Mouse (Mus musculus) heart, embryonic 11.5 days (tissue): ENCODE results near the gene Cnbd2. TPM values are rescaled to one million over a fixed set of nuclear protein-coding genes. Genes with fewer than 3 reads are reported as not detected.

Experiments used
- ATAC-seq: fragments of 200-750 bp; cut with Nextera tagmentation; replicated peaks from 2 replicates; pipeline ENCODE4 v1.8.0; 2017; ENCODE audit warnings: moderate library complexity; ENCODE audit not compliant: insufficient number of reproducible peaks, low FRiP score, low TSS enrichment
- H3K27ac ChIP-seq: fragments of 300-500 bp; sonication (generic); 2 replicates; pipeline ENCODE4 v1.5.1; 2014; ENCODE audit warnings: mild to moderate bottlenecking, low read depth, low read length
- H3K27me3 ChIP-seq: fragments of 300-500 bp; sonication (generic); 2 replicates; pipeline ENCODE4 v1.6.1; 2014; ENCODE audit warnings: mild to moderate bottlenecking, low read length, mixed read lengths; ENCODE audit not compliant: control insufficient read depth, insufficient read depth
- H3K36me3 ChIP-seq: fragments of 300-500 bp; sonication (generic); 2 replicates; pipeline ENCODE4 v1.6.1; 2014; ENCODE audit warnings: mild to moderate bottlenecking, low read length, moderate library complexity, mixed read lengths; ENCODE audit not compliant: control insufficient read depth, insufficient read depth
- H3K4me1 ChIP-seq: fragments of 300-500 bp; sonication (generic); 2 replicates; pipeline ENCODE4 v1.6.1; 2014; ENCODE audit warnings: low read length; ENCODE audit not compliant: control insufficient read depth, insufficient read depth
- H3K4me2 ChIP-seq: fragments of 300-500 bp; sonication (generic); 2 replicates; pipeline ENCODE4 v1.6.1; 2014; ENCODE audit warnings: mild to moderate bottlenecking, moderate library complexity
- H3K4me3 ChIP-seq: fragments of 300-500 bp; sonication (generic); 2 replicates; pipeline ENCODE4 v1.5.1; 2014; ENCODE audit warnings: low read depth, low read length
- H3K9ac ChIP-seq: fragments of 300-500 bp; sonication (generic); 2 replicates; pipeline ENCODE4 v1.6.1; 2014; ENCODE audit warnings: mild to moderate bottlenecking, low read depth, low read length, moderate library complexity
- H3K9me3 ChIP-seq: fragments of 300-500 bp; sonication (generic); replicated peaks from 2 replicates; pipeline ENCODE4 v1.6.1; 2016; ENCODE audit warnings: low read length; ENCODE audit not compliant: control insufficient read depth
- WGBS: fragments of 180-500 bp; shearing (Covaris S2); extraction: QIAGEN DNeasy Blood & Tissue Kit; methylation state at CpG from one replicate; pipeline ENCODE4 v1.1.7; 2014; ENCODE audit not compliant: insufficient replicate concordance; 5-methylcytosine and 5-hydroxymethylcytosine counted together
- polyA plus RNA-seq: library from polyadenylated mRNA; unstranded; fragments of >200 nt; fragmentation: Nextera tagmentation; extraction: Ambion mirVana; gene quantifications from 2 replicates; pipeline ENCODE4 v1.2.1, GENCODE M21; 2014

Gene Cnbd2
- polyA plus RNA-seq, 1 experiment from 2014 or later = 2.3 TPM

DNA sequence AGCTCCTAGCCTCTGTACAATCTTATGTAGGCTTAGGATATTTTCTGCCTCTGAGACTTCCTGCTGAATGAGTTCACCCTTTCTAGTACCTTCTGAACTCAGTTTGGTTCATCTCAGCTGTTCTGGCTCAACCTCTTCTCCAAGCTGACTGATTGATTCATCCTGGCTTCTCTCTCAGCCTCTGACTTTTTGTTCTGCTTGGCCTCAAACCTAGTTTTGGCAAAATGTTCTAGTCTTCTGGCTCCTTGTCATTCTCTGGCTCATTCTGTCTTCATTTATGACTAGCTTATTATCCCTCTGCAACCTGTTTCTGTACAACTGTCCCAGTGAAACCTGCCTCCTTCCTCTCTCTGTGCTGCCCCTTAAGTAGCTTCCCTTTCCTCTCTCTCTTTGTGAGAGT lies 6.4 kb downstream of the Cnbd2 start:
- Histone ChIP-seq H3K4me1 (no peaks in the 10 kb centered on the region), H3K9me3 (no peaks in the 10 kb centered on the region), H3K27me3 (no peaks in the 10 kb centered on the region), H3K27ac (no peak overlapping the region), H3K9ac (no peak overlapping the region), H3K36me3 (no peaks in the 10 kb centered on the region), H3K4me3 (no peak overlapping the region), H3K4me2 (no peak overlapping the region)
- no peak for ATAC-seq

DNA sequence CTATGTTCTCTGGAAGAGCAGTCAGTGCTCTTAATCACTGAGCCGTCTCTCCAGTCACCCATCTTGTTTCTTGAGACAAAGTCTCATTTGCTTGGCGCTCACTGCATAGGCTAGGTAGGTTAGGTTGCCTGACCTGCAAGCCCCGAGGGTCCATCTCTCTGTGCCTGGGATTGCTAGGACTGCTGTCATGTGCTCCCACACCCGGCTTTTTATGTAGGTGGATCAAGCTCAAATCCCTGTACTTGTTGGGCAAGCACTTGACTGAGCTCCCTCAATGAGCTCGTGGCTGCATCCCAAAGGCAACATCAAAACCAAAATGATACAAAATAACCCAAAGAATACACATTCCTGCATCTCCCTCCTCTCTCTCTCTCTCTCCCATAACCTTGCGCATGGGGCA lies 9.4 kb downstream of the Cnbd2 start:
- no peak for ATAC-seq
- no peak overlapping the region for H3K4me2 ChIP-seq
- WGBS = 86% methylated on average over 6 of the region's 6 CpGs

DNA sequence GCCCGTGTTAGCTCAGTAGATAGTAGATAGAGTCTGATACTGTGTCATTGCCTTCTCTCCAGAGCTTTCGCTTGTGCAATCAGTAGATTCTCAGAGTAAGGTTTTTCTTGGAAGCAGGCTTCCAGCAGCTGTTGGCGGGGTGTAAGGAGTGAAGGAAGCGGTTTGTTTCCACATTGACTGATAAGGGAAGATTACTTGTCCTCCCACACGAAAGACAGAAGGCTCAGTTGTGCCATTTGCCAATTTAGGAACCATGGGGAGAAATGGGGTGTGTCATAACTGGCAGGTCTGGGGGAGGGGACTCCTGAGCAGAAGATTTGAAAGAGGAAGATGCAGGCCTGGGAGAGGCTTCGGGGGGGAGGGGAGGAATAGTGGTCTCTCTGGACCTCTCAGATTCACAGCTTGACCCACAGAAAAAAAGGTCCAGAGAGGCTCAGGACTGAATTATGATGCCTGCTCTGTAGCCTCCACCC lies 12.1 kb downstream of the Cnbd2 start:
- Histone ChIP-seq H3K36me3 (no peaks in the 10 kb centered on the region), H3K9ac (peak overlapping the region; percentile 28; the same call in 1 of the 2 replicates), H3K4me3 (no peak overlapping the region), H3K9me3 (no peaks in the 10 kb centered on the region), H3K27me3 (no peaks in the 10 kb centered on the region), H3K4me2 (peak overlapping the region; percentile 45), H3K4me1 (peaks cover 11% of the 10 kb centered on the region), H3K27ac (peak overlapping the region; percentile 62)
- ATAC-seq = peak; percentile 52; the same call in 1 of the 2 replicates
- WGBS = 13% methylated on average over 6 of the region's 6 CpGs

More for the DNA sequence above, 9.4 kb downstream of the Cnbd2 start:
- Histone ChIP-seq H3K27me3 (no peaks in the 10 kb centered on the region), H3K9me3 (no peaks in the 10 kb centered on the region), H3K9ac (no peak overlapping the region), H3K27ac (no peak overlapping the region), H3K4me1 (peaks cover 11% of the 10 kb centered on the region), H3K36me3 (no peaks in the 10 kb centered on the region), H3K4me3 (no peak overlapping the region)

DNA sequence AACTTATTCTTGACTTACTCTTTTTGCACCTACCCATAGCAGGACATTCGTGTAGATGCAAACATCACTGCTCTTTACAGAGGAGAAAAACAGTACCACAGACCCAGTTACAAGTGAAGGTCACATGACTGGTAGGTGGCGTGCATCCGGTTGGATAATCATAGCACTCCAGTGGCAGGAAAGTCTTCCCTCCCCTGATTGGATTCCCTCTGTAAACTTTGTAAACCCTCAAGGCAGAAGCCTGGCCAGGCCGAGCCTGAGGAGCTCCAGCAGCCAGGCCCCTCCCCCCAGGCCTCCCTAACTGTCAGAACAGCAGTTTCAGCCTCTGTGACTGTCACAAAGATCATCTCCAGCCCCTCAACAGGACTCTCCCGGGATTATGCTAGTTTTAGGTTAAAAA lies 12.6 kb downstream of the Cnbd2 start:
- WGBS = 17% methylated on average over 5 of the region's 5 CpGs
- Histone ChIP-seq H3K27ac (peak overlapping the region; percentile 62), H3K9ac (peak overlapping the region; percentile 28; the same call in 1 of the 2 replicates), H3K4me3 (no peak overlapping the region), H3K9me3 (no peaks in the 10 kb centered on the region), H3K4me1 (peaks cover 11% of the 10 kb centered on the region), H3K4me2 (peak overlapping the region; percentile 45), H3K27me3 (no peaks in the 10 kb centered on the region), H3K36me3 (no peaks in the 10 kb centered on the region)
- no peak; the same call in 1 of the 2 replicates for ATAC-seq

DNA sequence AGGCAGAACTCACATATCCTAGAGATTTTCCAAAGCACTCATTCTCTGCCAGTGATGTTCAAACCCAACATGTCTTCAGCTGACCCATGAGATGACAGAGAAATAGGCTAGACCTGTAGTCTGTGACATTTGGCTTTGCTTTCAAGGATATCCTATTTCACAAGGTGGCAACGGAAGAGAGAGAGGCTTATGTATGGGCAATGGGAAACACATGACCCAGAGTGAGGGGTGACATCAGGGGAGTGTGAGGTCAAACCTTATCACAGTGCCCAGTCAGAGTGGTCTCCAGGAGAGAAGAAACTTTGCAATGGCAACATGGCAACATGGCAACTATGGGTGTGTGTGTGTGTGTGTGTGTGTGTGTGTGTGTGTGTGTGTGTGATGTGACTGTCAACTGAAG lies 18.6 kb downstream of the Cnbd2 start:
- H3K27me3 ChIP-seq = no peaks in the 10 kb centered on the region
- no peak overlapping the region for H3K9ac ChIP-seq
- H3K27ac ChIP-seq = no peak overlapping the region
- H3K4me2 ChIP-seq = no peak overlapping the region
- H3K4me3 ChIP-seq = no peak overlapping the region
- no peaks in the 10 kb centered on the region for H3K36me3 ChIP-seq
- no peaks in the 10 kb centered on the region for H3K9me3 ChIP-seq
- 66% methylated on average over 1 of the region's 1 CpGs for WGBS
- no peak for ATAC-seq
- no peaks in the 10 kb centered on the region for H3K4me1 ChIP-seq

DNA sequence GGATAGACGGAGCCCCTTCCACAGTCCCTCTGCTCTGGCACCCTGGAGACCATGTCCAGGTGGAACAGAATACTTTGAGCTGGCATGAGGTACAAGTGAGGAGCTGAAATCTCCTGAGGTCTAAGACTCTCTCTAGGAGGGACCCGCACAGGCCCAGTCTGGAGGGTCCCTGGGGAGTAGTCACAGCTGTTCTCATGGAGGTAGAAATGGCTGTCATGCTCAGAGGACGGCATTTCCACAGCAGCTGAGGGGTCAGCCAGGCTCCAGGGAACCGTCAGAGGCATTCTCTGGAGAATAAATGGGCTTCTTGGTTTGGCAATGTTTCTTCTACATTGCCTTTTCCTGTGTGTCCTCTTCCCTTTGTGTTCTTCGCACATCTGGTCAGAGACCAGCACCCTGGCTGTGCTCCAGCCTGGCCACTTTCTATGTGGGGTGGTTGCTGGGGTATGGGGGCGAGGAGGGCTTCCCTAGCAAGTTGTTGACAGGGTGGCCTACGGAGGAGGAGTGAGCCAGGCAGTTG lies 19.4 kb downstream of the Cnbd2 start:
- Histone ChIP-seq H3K9ac (no peak overlapping the region), H3K4me3 (no peak overlapping the region), H3K4me2 (no peak overlapping the region), H3K27me3 (no peaks in the 10 kb centered on the region), H3K36me3 (no peaks in the 10 kb centered on the region), H3K9me3 (no peaks in the 10 kb centered on the region), H3K27ac (no peak overlapping the region), H3K4me1 (no peaks in the 10 kb centered on the region)
- ATAC-seq = no peak
- WGBS = 73% methylated on average over 7 of the region's 7 CpGs

DNA sequence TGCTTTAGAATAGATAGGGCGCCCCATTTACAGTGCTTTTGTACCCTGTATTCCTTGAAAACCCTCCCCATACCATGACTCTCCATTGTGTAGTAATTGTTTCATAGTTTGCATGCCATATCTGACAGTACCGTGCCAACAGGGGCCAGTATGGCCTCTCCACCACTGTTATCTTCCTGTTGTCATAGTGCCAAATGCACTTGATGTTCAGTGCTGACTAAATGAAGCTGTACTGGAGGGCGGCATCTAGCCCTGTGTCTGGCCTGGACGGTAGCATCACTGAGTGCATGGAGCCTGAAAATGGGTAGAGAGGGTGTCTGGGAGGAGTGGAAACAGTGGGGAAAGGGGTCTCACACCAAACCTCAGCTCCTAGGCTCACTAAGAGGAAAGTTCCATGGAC lies 28.0 kb downstream of the Cnbd2 start:
- no peak overlapping the region for H3K4me2 ChIP-seq
- H3K36me3 ChIP-seq = no peaks in the 10 kb centered on the region
- 0 out of 2 replicates have a peak, but pooled peaks cover 3% of the 10 kb centered on the region for H3K4me1 ChIP-seq
- no peak overlapping the region for H3K27ac ChIP-seq
- H3K9me3 ChIP-seq = no peaks in the 10 kb centered on the region
- no peaks in the 10 kb centered on the region; the same call in 1 of the 2 replicates for H3K27me3 ChIP-seq
- no peak overlapping the region for H3K4me3 ChIP-seq
- no peak overlapping the region for H3K9ac ChIP-seq
- 78% methylated on average over 4 of the region's 4 CpGs for WGBS
- ATAC-seq = no peak

DNA sequence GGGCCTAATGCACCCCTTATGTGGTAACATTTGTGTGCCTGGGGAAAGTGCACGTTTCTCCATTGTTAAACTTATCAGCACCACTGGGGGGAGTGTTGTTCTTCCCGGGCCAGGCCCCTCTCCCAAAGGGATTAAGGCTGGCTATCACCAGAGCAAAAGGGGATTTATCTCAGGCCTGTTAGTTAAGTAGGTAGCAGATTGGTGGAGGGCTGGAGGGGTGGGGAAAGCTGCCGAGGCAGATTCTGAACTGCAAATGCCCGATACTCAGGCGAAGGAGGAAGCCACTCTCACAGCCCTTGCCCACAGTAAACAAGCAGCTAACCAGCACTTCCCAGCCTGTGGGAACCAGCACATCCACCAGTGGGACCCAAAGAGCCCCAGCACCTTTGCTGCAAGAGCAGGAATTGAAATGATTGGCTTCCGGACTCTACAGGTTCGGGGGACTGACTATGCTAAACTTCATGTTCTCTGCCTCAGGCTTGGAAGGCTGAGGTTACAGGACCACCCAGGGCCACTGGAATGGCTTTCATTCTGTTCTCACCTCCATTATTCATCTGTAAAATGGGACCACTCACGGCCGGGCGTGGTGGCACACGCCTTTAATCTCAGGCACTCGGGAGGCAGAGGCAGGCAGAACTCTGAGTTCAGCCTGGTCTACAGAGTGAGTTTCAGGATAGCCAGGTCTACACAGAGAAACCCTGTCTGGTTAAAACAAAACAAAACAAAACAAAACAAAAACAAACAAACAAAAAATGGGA lies 32.9 kb downstream of the Cnbd2 start:
- H3K27ac ChIP-seq = peak overlapping the region; percentile 43; the same call in 1 of the 2 replicates

More for the DNA sequence above, 32.9 kb downstream of the Cnbd2 start:
- H3K4me2 ChIP-seq = peak overlapping the region; percentile 43; the same call in 1 of the 2 replicates
- H3K27me3 ChIP-seq = no peaks in the 10 kb centered on the region; the same call in 1 of the 2 replicates
- no peak for ATAC-seq
- no peak overlapping the region for H3K9ac ChIP-seq
- 0 out of 2 replicates have a peak, but pooled peaks cover 3% of the 10 kb centered on the region for H3K4me1 ChIP-seq
- H3K36me3 ChIP-seq = no peaks in the 10 kb centered on the region
- 47% methylated on average over 12 of the region's 12 CpGs for WGBS
- H3K4me3 ChIP-seq = no peak overlapping the region
- H3K9me3 ChIP-seq = no peaks in the 10 kb centered on the region
